Mouse (Mus musculus) intestine, embryonic 16.5 days (tissue): ENCODE data around the gene Galntl6. TPM values are rescaled to one million over a fixed set of nuclear protein-coding genes. Genes with fewer than 3 reads are reported as not detected.

Source experiments
- ATAC-seq: fragments of 200-750 bp; cut with Nextera tagmentation; 2 replicates; pipeline ENCODE4 v1.8.0; 2017; ENCODE audit warnings: moderate TSS enrichment, moderate library complexity
- H3K27ac ChIP-seq: fragments of 300-500 bp; sonication (generic); 2 replicates; pipeline ENCODE4 v1.5.1; 2014; ENCODE audit warnings: mild to moderate bottlenecking, low read length
- H3K27me3 ChIP-seq: fragments of 300-500 bp; sonication (generic); replicated peaks from 2 replicates; pipeline ENCODE4 v1.6.1; 2014; ENCODE audit warnings: low read length, control low read depth, mixed read lengths; ENCODE audit not compliant: control insufficient read depth, insufficient read depth
- H3K36me3 ChIP-seq: fragments of 300-500 bp; sonication (generic); 2 replicates; pipeline ENCODE4 v1.6.1; 2014; ENCODE audit warnings: low read length, control low read depth; ENCODE audit not compliant: control insufficient read depth, insufficient read depth
- H3K4me1 ChIP-seq: fragments of 300-500 bp; sonication (generic); 2 replicates; pipeline ENCODE4 v1.6.1; 2014; ENCODE audit warnings: low read length, control low read depth, mixed read lengths; ENCODE audit not compliant: control insufficient read depth, insufficient read depth
- H3K4me2 ChIP-seq: fragments of 300-500 bp; sonication (generic); 2 replicates; pipeline ENCODE4 v1.6.1; 2014; ENCODE audit warnings: low read depth, low read length, control low read depth
- H3K4me3 ChIP-seq: fragments of 300-500 bp; sonication (generic); 2 replicates; pipeline ENCODE4 v1.5.1; 2014; ENCODE audit warnings: mild to moderate bottlenecking, low read length
- H3K9ac ChIP-seq: fragments of 300-500 bp; sonication (generic); 2 replicates; pipeline ENCODE4 v1.6.1; 2014; ENCODE audit warnings: low read depth, low read length
- H3K9me3 ChIP-seq: fragments of 300-500 bp; sonication (generic); 2 replicates; pipeline ENCODE4 v1.6.1; 2016; ENCODE audit warnings: low read length, control low read depth; ENCODE audit not compliant: control insufficient read depth
- WGBS: fragments of 180-500 bp; shearing (Covaris S2); extraction: QIAGEN DNeasy Blood & Tissue Kit; methylation state at CpG from one replicate; pipeline ENCODE4 v1.1.7; 2014; 5-methylcytosine and 5-hydroxymethylcytosine counted together
- polyA plus RNA-seq: library from polyadenylated mRNA; unstranded; fragments of >200 nt; fragmentation: Nextera tagmentation; extraction: Ambion mirVana; gene quantifications from 2 replicates; pipeline ENCODE4 v1.2.1, GENCODE M21; 2015

The Galntl6 gene
- polyA plus RNA-seq, 1 experiment from 2014 or later = 0.56 TPM

DNA sequence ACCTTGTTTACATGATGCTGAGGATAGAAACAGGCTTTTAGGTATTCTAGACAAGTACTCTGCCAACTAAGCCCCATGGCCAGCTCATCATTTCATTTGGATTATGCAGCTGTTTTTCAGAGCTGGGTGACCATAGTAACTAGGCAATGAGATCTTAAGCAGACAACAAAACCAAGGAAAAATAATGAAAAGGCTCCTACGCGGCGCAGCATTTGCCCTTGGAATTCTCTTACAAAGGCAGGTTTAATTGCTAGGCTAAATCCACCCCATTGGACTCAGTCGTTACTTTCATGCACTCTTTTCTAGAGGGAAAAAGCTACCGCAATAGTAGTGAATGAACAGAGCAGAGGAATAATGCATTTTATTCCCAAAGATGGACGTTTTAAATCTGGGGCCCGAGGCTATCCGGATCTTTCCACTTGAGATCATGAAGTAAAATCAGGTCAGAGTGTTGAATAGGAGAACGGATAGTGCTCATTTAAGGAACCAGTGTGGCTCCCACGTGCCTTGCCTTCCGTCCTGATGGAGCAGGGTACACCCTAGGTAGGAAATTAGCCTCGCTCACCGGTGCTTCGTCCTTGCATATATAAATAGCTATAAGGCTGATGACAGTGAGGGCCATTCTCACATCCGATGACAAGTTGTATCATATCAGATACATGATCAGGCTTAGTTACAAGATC, 1076.1 kb downstream of the Galntl6 start:
- H3K9me3 ChIP-seq = no peaks in the 10 kb centered on the region
- no peak for ATAC-seq
- H3K27ac ChIP-seq = no peak overlapping the region
- H3K4me2 ChIP-seq = no peak overlapping the region
- no peaks in the 10 kb centered on the region for H3K27me3 ChIP-seq
- no peaks in the 10 kb centered on the region for H3K4me1 ChIP-seq
- WGBS = 88% methylated on average over 15 of the region's 15 CpGs
- no peak overlapping the region for H3K9ac ChIP-seq
- H3K36me3 ChIP-seq = no peaks in the 10 kb centered on the region
- H3K4me3 ChIP-seq = no peak overlapping the region

DNA sequence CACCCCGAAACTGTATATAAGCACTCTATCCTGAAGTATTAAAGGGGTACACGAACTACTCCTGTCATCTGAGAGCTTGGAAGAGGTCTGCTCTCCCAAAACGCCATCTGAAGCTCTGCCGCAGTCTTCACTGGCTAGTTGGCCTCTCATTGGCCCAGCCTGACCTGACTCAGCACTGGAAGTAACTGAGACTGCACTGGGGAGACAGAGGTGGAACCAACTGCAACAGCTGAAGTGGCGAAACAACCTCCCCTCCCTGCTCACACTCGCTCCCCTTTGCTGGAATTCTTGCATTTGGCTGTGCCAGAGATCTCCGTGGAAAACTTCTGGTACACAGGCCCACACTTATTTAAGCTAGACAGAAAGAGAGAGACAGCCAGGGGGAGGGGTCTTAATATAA, 1089.3 kb downstream of the Galntl6 start:
- no peaks in the 10 kb centered on the region for H3K4me1 ChIP-seq
- no peaks in the 10 kb centered on the region for H3K27me3 ChIP-seq
- H3K4me3 ChIP-seq = no peak overlapping the region
- H3K4me2 ChIP-seq = no peak overlapping the region
- ATAC-seq = no peak
- no peaks in the 10 kb centered on the region for H3K36me3 ChIP-seq
- no peaks in the 10 kb centered on the region for H3K9me3 ChIP-seq
- no peak overlapping the region for H3K9ac ChIP-seq
- H3K27ac ChIP-seq = no peak overlapping the region
- 64% methylated on average over 7 of the region's 7 CpGs for WGBS

GRCm38 (mm10) chr8:57816034-57816433, 1096.4 kb downstream of the Galntl6 start:
- no peaks in the 10 kb centered on the region for H3K9me3 ChIP-seq
- WGBS = 74% methylated on average over 7 of the region's 7 CpGs
- H3K4me1 ChIP-seq = no peaks in the 10 kb centered on the region
- H3K9ac ChIP-seq = no peak overlapping the region
- H3K36me3 ChIP-seq = no peaks in the 10 kb centered on the region
- ATAC-seq = no peak
- no peak overlapping the region for H3K4me3 ChIP-seq
- H3K27ac ChIP-seq = no peak overlapping the region
- H3K4me2 ChIP-seq = no peak overlapping the region
- no peaks in the 10 kb centered on the region for H3K27me3 ChIP-seq

DNA sequence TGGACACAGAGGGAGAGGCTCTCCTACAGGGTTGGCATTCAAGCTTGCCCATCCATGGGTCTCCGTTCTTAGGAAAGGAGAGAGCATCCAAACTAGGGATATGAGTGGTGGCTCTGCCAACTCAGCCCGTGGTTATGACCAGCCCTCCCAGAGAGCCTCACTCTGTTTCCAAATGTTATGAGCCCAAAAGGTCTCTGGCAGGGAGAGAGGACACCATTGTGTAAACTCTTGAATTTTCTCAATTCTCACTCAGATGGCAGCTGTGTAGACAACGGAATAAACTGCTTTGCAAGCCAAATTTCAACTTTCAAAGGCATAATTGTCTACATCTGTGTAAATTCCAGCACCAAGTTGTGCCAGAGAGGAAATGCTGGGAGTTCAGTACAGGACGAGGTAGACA, 1105.4 kb downstream of the Galntl6 start:
- no peaks in the 10 kb centered on the region for H3K27me3 ChIP-seq
- H3K9me3 ChIP-seq = no peaks in the 10 kb centered on the region
- ATAC-seq = no peak
- no peak overlapping the region for H3K4me2 ChIP-seq
- no peak overlapping the region for H3K4me3 ChIP-seq
- no peak overlapping the region for H3K27ac ChIP-seq
- no peaks in the 10 kb centered on the region for H3K36me3 ChIP-seq
- WGBS = 63% methylated on average over 4 of the region's 4 CpGs
- H3K9ac ChIP-seq = no peak overlapping the region
- no peaks in the 10 kb centered on the region for H3K4me1 ChIP-seq

- H3K9me3 ChIP-seq = no peaks in the 10 kb centered on the region
- no peaks in the 10 kb centered on the region for H3K4me1 ChIP-seq
- no peak overlapping the region for H3K9ac ChIP-seq
- H3K27ac ChIP-seq = no peak overlapping the region
- H3K4me2 ChIP-seq = no peak overlapping the region
- 54% methylated on average over 4 of the region's 4 CpGs for WGBS
- H3K27me3 ChIP-seq = no peaks in the 10 kb centered on the region
- ATAC-seq = peak; percentile 55; the same call in 1 of the 2 replicates
- H3K36me3 ChIP-seq = no peaks in the 10 kb centered on the region
- no peak overlapping the region for H3K4me3 ChIP-seq
Observed at GRCm38 (mm10) chr8:57805094-57805493, 1107.3 kb downstream of the Galntl6 start.

DNA sequence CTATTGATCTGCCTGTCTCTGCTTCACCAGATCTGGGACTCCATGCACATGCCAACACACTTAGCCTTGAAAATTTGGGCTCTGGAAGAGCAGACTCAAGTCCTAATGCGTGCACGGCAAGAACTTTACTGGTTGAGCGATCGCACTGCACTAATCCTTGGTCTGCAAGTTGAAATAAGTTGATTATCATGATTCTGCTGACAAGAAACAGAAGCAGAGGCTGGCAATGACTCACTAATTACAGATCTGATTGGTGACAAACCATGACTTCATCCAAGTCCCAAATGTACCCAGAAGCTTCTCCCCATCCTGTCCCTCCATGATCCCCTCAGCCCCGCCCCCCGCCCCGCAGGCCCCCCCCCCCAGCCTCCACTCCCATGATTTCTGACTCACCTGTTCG, 1108.6 kb downstream of the Galntl6 start:
- Histone ChIP-seq H3K9me3 (no peaks in the 10 kb centered on the region), H3K27me3 (no peaks in the 10 kb centered on the region), H3K9ac (no peak overlapping the region), H3K4me1 (peaks cover 5% of the 10 kb centered on the region; the same call in 1 of the 2 replicates), H3K4me2 (no peak overlapping the region), H3K36me3 (no peaks in the 10 kb centered on the region), H3K4me3 (no peak overlapping the region), H3K27ac (no peak overlapping the region)
- no peak for ATAC-seq
- WGBS = 88% methylated on average over 8 of the region's 8 CpGs

GRCm38 (mm10) chr8:57801197-57801596, 1111.2 kb downstream of the Galntl6 start:
- Histone ChIP-seq H3K4me1 (peaks cover 5% of the 10 kb centered on the region; the same call in 1 of the 2 replicates), H3K36me3 (no peaks in the 10 kb centered on the region), H3K27me3 (no peaks in the 10 kb centered on the region), H3K27ac (no peak overlapping the region), H3K4me3 (no peak overlapping the region), H3K4me2 (no peak overlapping the region), H3K9me3 (no peaks in the 10 kb centered on the region), H3K9ac (no peak overlapping the region)
- WGBS = 71% methylated on average over 4 of the region's 4 CpGs
- no peak for ATAC-seq

- no peak overlapping the region for H3K9ac ChIP-seq
- H3K4me3 ChIP-seq = peak overlapping the region; percentile 39
- ATAC-seq = peak; percentile 88
- H3K27ac ChIP-seq = peak overlapping the region; percentile 60
- H3K4me2 ChIP-seq = peak overlapping the region; percentile 53; the same call in 1 of the 2 replicates
- no peaks in the 10 kb centered on the region for H3K27me3 ChIP-seq
- WGBS = 20% methylated on average over 4 of the region's 4 CpGs
- H3K4me1 ChIP-seq = peaks cover 5% of the 10 kb centered on the region; the same call in 1 of the 2 replicates
- no peaks in the 10 kb centered on the region for H3K9me3 ChIP-seq
- no peaks in the 10 kb centered on the region for H3K36me3 ChIP-seq
Observed at GRCm38 (mm10) chr8:57800327-57800726, 1112.1 kb downstream of the Galntl6 start.

- Histone ChIP-seq H3K9ac (peak overlapping the region; percentile 57), H3K4me3 (peak overlapping the region; percentile 39), H3K27me3 (no peaks in the 10 kb centered on the region), H3K36me3 (no peaks in the 10 kb centered on the region), H3K4me2 (peak overlapping the region; percentile 53), H3K9me3 (no peaks in the 10 kb centered on the region), H3K27ac (peak overlapping the region; percentile 60), H3K4me1 (peaks cover 5% of the 10 kb centered on the region; the same call in 1 of the 2 replicates)
- ATAC-seq = peak; percentile 91
- 9% methylated on average over 12 of the region's 12 CpGs for WGBS
Observed at GRCm38 (mm10) chr8:57799797-57800204, 1112.6 kb downstream of the Galntl6 start.

GRCm38 (mm10) chr8:57793455-57793854, 1119.0 kb downstream of the Galntl6 start:
- ATAC-seq = no peak
- no peaks in the 10 kb centered on the region for H3K4me1 ChIP-seq
- WGBS = 43% methylated on average over 4 of the region's 4 CpGs
- H3K27me3 ChIP-seq = no peaks in the 10 kb centered on the region
- no peak overlapping the region for H3K4me3 ChIP-seq
- no peaks in the 10 kb centered on the region for H3K9me3 ChIP-seq
- no peak overlapping the region for H3K27ac ChIP-seq
- no peaks in the 10 kb centered on the region for H3K36me3 ChIP-seq
- H3K9ac ChIP-seq = no peak overlapping the region
- H3K4me2 ChIP-seq = no peak overlapping the region
